Mouse (Mus musculus) intestine, embryonic 14.5 days (tissue): Measurements from ENCODE around the gene Rnf183. TPM values are rescaled to one million over a fixed set of nuclear protein-coding genes. Genes with fewer than 3 reads are reported as not detected.
A peak's percentile ranks its signal among the peaks of the same experiment; 100 is the strongest.
"Not testable (repeated sequence)": the region's sequence is repeated elsewhere in the genome, so short reads cannot be mapped to it uniquely, and the experiment has no call there.

Source experiments
- ATAC-seq: fragments of 200-750 bp; cut with Nextera tagmentation; replicated peaks from 2 replicates; pipeline ENCODE4 v1.8.0; 2017; ENCODE audit warnings: low read depth, moderate number of reproducible peaks, moderate TSS enrichment, moderate library complexity; ENCODE audit not compliant: low FRiP score, low TSS enrichment
- DNase-seq: peaks from one replicate; pipeline ENCODE4 v3.0.0-alpha.2; 2018; ENCODE audit warnings: low spot score
- H3K27ac ChIP-seq: fragments of 300-500 bp; sonication (generic); 2 replicates; pipeline ENCODE4 v1.5.1; 2014; ENCODE audit warnings: low read depth, mild to moderate bottlenecking, control low read depth
- H3K27me3 ChIP-seq: fragments of 300-500 bp; sonication (generic); replicated peaks from 2 replicates; pipeline ENCODE4 v1.6.1; 2014; ENCODE audit warnings: low read length, control low read depth; ENCODE audit not compliant: control insufficient read depth, insufficient read depth
- H3K36me3 ChIP-seq: fragments of 300-500 bp; sonication (generic); 2 replicates; pipeline ENCODE4 v1.6.1; 2014; ENCODE audit warnings: low read length, control low read depth; ENCODE audit not compliant: control insufficient read depth, insufficient read depth
- H3K4me1 ChIP-seq: fragments of 300-500 bp; sonication (generic); replicated peaks from 2 replicates; pipeline ENCODE4 v1.6.1; 2014; ENCODE audit warnings: low read length, control low read depth, mixed read lengths; ENCODE audit not compliant: control insufficient read depth, insufficient read depth
- H3K4me2 ChIP-seq: fragments of 300-500 bp; sonication (generic); 2 replicates; pipeline ENCODE4 v1.6.1; 2014; ENCODE audit warnings: low read length
- H3K4me3 ChIP-seq: fragments of 300-500 bp; sonication (generic); 2 replicates; pipeline ENCODE4 v1.5.1; 2014; ENCODE audit warnings: low read depth, low read length, control low read depth, mixed read lengths
- H3K9ac ChIP-seq: fragments of 300-500 bp; sonication (generic); 2 replicates; pipeline ENCODE4 v1.6.1; 2014; ENCODE audit warnings: mild to moderate bottlenecking, low read length
- H3K9me3 ChIP-seq: fragments of 300-500 bp; sonication (generic); 2 replicates; pipeline ENCODE4 v1.6.1; 2016; ENCODE audit warnings: low read length, control low read depth; ENCODE audit not compliant: control insufficient read depth
- WGBS: fragments of 180-500 bp; shearing (Covaris S2); extraction: QIAGEN DNeasy Blood & Tissue Kit; methylation state at CpG from one replicate; pipeline ENCODE4 v1.1.7; 2014; 5-methylcytosine and 5-hydroxymethylcytosine counted together
- polyA plus RNA-seq: library from polyadenylated mRNA; unstranded; fragments of >200 nt; fragmentation: Nextera tagmentation; extraction: Ambion mirVana; gene quantifications from 2 replicates; pipeline ENCODE4 v1.2.1, GENCODE M21; 2014

Rnf183 gene
- not detected in 2 replicates for polyA plus RNA-seq

DNA sequence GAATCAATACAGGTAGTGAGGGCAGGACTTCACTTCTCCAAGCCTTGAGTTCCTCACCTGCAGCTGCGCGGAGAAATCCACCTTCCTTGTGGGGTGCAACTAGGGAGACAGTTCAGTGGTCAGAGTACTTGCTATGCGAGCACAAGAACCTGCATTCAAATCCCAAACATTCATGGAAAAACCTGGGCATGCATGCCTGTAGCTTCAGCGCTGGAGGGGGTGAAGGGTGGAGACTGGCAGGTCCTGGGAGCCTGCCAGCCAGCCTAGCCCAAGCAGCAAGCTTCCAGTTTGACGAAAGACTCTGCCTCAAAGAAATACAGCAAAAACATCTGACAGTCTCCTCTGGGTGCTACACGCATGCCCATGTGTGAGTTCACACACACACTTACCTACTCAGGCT is at the start of gene Rnf183:
Gene Rnf183 (minus strand): TSS at position 172 of the 400 bp plus-strand sequence.
- WGBS = 79% methylated on average over 6 of the region's 6 CpGs
- H3K4me3 ChIP-seq = no peak within 1 kb of the TSS
- no peaks in the 10 kb centered on the region for H3K36me3 ChIP-seq
- no peaks in the 10 kb centered on the region for H3K4me1 ChIP-seq
- no peak within 1 kb of the TSS for H3K9ac ChIP-seq
- H3K27me3 ChIP-seq = no peaks in the 10 kb centered on the region
- no peaks in the 10 kb centered on the region for H3K9me3 ChIP-seq
- no peak for DNase-seq
- no peak within 1 kb of the TSS for H3K27ac ChIP-seq
- no peak within 1 kb of the TSS for H3K4me2 ChIP-seq
- ATAC-seq = no peak

DNA sequence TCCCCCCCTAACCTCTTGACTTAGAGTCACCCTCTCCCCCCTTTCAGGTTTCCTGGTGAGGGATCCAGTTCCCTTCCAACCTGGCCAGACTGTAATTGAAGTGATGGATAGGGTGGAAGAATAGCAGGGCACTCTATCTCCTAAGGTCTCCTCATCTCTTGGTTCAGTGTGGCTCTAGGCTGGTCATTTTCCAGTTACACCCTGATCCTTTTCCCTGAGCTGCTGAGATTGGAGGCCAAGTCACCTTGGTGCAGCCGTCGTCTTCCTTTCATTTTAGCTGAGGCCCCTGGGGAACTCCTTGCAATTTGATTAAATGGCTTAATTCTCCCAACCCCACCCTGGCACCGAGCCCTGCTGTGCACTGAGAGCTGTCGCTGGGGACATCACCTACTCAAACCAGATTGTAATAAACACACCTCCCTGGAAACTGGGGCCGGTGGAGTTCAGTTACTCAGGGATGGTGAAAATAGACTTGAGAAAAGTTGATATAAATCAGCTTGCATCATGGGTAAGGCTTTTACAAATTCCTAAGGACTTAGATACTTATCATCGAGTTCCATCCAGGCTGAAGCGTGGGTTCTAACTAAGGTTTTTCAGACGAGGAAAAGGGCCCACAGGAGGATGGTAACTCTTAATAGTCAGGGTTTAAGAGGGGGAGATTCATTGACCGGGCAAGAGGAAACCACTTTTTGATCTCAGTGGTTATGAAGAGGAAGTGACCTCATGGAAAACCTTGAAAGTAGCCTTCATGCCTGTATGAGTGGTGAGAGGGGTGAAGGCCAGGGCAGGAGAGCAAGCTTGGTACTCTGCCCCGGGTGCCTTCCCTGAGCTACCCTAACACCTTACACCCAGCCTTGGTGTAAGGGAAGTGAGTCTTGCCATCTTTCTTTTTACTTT is 45.9 kb upstream of the Rnf183 start:
- ATAC-seq = no peak
- no peak overlapping the region for H3K9ac ChIP-seq

DNA sequence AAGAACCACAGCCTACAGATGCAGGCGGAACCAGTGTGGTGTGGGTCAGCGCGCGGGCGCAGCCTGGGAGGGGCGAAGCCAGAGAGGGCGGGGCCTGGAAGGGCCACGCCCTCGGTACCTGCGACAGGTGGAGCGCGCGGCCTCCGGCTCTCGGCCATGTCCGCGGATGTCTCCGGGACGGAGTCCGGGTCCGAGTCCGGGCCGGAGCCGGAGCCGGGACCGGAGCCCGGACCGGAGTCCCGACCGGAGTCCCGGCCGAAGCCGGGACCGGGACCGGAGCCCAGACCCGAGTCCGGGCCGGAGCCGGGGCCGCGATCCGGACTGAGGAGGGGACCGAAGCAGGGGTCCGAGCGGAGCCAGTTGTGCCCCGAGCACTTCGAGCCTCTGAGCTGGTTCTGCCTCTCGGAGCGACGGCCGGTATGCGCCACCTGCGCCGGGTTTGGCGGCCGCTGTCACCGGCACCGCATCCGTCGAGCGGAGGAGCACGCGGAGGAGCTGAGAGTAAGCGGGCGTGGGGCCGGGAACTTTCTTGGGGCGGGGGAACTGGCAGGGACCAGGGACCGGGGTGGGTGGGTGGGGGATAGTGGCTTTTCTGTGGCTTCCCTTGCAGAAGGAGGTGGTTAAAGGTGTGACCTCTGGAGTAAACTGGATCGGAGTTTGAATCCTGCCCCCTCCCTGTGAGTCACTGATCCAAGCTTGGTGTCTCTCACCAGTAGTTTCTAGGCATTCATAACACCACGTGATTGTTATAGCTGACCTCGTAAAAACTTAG is 45.1 kb upstream of the Rnf183 start, which contains the start of gene Bspry:
Gene Bspry (plus strand): TSS at position 117 of the 772 bp plus-strand sequence.
- no peaks in the 10 kb centered on the region for H3K9me3 ChIP-seq
- H3K9ac ChIP-seq = peak within 1 kb of the TSS; percentile 51
- H3K36me3 ChIP-seq = 0 out of 2 replicates have a peak, but pooled peaks cover 4% of the 10 kb centered on the region
- no peaks in the 10 kb centered on the region for H3K27me3 ChIP-seq
- WGBS = 2% methylated on average over 70 of the region's 71 CpGs
- H3K4me2 ChIP-seq = peak within 1 kb of the TSS; percentile 71
- peak; percentile 82 for DNase-seq
- no peaks in the 10 kb centered on the region for H3K4me1 ChIP-seq
- H3K4me3 ChIP-seq = peak within 1 kb of the TSS; percentile 47
- peak; percentile 92 for ATAC-seq
- H3K27ac ChIP-seq = peak within 1 kb of the TSS; percentile 57; the same call in 1 of the 2 replicates

More for the DNA sequence above, 45.9 kb upstream of the Rnf183 start:
- Histone ChIP-seq H3K27ac (no peak overlapping the region), H3K27me3 (no peaks in the 10 kb centered on the region), H3K36me3 (0 out of 2 replicates have a peak, but pooled peaks cover 4% of the 10 kb centered on the region), H3K4me2 (peak overlapping the region; percentile 71), H3K4me1 (no peaks in the 10 kb centered on the region), H3K4me3 (peak overlapping the region; percentile 47), H3K9me3 (no peaks in the 10 kb centered on the region)
- peak; percentile 62 for DNase-seq
- 37% methylated on average over 10 of the region's 10 CpGs for WGBS

DNA sequence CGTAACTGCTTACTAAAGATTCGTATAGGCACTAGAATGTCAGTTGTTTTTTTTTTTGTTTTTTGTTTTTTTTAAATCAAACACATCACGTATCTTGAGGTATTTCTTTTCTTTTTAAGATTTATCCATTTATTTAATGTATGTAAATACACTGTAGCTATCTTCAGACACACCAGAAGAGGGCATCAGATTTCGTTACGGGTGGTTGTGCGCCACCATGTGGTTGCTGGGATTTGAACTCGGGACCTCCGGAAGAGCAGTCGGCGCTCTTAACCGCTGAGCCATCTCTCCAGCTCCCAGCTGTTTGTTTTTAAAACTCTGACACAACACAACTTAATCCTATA is 44.5 kb upstream of the Rnf183 start:
- H3K27ac ChIP-seq, H3K36me3 ChIP-seq, DNase-seq, H3K9me3 ChIP-seq, H3K27me3 ChIP-seq, H3K4me1 ChIP-seq, ATAC-seq: not testable (repeated sequence)
- Histone ChIP-seq H3K9ac (peak overlapping the region; percentile 51), H3K4me2 (peak overlapping the region; percentile 71), H3K4me3 (peak overlapping the region; percentile 47)
- WGBS = 13% methylated on average over 11 of the region's 11 CpGs

DNA sequence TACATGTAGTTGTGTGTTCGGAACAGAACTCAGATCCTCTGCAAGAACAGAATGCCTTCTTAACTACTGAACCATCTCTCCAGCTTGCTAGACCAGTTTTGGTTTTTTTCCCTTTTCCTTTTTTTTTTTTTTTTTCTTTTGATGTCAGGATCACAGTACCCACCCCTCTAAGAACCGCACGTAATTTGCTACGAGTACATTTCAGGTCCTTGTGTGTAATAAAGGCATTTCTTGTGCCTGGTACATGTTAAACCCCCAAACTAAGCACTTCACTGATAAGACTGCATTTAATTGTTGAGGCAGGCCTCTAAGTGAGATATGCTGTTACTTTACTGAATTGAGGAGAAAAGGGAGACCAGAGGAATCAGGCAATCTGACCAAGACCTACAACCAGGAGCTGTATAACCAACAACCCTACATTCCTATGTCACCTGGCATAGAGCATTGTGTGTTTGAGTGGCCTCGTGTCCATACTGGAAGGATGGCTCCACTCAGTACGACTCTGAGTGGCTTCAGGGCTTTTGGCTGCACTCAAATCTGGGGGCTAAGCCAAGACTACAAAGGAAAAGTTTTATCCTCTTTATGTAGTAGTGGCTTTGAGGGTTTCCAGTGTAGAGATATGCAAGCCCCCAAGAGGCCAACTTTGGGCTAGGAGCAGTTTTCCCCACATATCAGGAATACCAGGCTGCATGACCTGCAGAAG is 42.6 kb upstream of the Rnf183 start:
- H3K4me1 ChIP-seq = no peaks in the 10 kb centered on the region
- DNase-seq (no peak), ATAC-seq (no peak)
- H3K36me3 ChIP-seq = no peaks in the 10 kb centered on the region
- WGBS = 69% methylated on average over 6 of the region's 6 CpGs
- no peaks in the 10 kb centered on the region for H3K9me3 ChIP-seq
- no peak overlapping the region for H3K9ac ChIP-seq
- no peaks in the 10 kb centered on the region for H3K27me3 ChIP-seq
- H3K4me3 ChIP-seq = no peak overlapping the region
- H3K27ac ChIP-seq = no peak overlapping the region
- no peak overlapping the region for H3K4me2 ChIP-seq

DNA sequence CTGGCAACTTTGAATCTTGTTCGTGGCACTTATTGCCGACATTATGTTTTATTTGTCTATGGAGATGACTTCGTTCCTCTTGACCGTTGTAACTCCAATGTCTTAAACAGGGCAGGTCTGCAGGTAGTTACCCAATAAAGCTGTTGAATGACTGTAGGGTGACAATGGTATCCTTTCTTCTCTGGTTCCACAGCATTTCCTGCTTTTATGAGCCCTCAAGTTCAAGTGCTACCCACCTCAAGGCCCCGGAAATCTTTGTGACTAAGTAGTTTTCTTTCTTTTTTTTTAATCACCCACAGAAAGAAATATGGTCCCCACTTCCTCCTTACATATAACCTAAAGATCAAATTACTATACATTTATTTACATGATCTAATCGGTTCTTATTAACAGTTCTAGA is 40.7 kb upstream of the Rnf183 start:
- Histone ChIP-seq H3K4me3 (no peak overlapping the region), H3K27ac (no peak overlapping the region), H3K27me3 (no peaks in the 10 kb centered on the region), H3K4me1 (no peaks in the 10 kb centered on the region), H3K36me3 (no peaks in the 10 kb centered on the region), H3K4me2 (no peak overlapping the region), H3K9ac (no peak overlapping the region), H3K9me3 (no peaks in the 10 kb centered on the region)
- 77% methylated on average over 6 of the region's 6 CpGs for WGBS
- ATAC-seq = no peak
- no peak for DNase-seq

DNA sequence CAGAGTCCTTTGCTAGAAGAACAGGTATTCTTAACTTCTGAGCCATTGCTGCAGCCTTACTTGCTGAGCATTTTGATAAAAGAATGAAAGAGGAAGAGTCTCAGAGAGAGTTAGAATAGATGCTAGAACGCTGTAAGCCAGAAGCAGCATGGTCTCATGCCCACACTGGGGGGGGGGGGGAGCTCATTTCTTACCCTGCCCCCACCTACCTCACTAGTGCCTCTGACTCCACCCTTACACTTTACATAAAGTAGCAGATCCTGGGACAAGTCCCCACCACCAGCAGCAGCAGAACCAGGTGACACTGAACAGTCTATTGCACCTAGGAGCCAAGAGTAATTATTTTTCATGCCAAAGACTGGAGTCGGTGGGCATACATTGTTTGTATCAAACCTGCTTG is 40.1 kb upstream of the Rnf183 start:
- Histone ChIP-seq H3K27me3 (no peaks in the 10 kb centered on the region), H3K4me2 (no peak overlapping the region), H3K36me3 (no peaks in the 10 kb centered on the region), H3K9me3 (no peaks in the 10 kb centered on the region), H3K27ac (no peak overlapping the region), H3K4me1 (peaks cover 2% of the 10 kb centered on the region; the same call in 1 of the 2 replicates), H3K4me3 (no peak overlapping the region), H3K9ac (no peak overlapping the region)
- DNase-seq = no peak
- 78% methylated on average over 2 of the region's 2 CpGs for WGBS
- ATAC-seq = no peak

DNA sequence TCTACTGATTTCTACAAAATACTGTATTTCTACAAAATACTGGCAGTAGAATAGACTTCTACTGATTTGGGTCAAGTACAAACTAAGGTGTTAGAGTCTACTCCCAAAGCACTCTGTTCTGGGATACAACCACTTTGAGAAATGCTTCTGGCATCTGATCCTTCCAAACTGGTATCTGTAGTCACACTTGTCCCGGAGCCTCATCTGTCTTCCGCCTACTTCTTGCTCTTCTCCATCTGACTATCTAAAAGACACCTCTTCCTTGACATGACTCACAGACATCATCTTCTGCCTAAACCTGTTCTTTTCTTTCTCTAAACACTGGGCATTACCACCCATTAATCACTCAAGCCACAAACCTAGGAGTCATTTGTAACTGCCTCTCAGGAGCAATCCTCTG is 37.0 kb upstream of the Rnf183 start:
- Histone ChIP-seq H3K4me3 (no peak overlapping the region), H3K4me2 (no peak overlapping the region), H3K27me3 (no peaks in the 10 kb centered on the region), H3K36me3 (no peaks in the 10 kb centered on the region), H3K4me1 (peaks cover 5% of the 10 kb centered on the region; the same call in 1 of the 2 replicates), H3K9me3 (peaks cover 5% of the 10 kb centered on the region; the same call in 1 of the 2 replicates), H3K27ac (no peak overlapping the region), H3K9ac (no peak overlapping the region)
- DNase-seq (no peak), ATAC-seq (no peak)
- 93% methylated on average over 2 of the region's 2 CpGs for WGBS
